ENCODE assay signal across 8 mouse cellular contexts in genomic region chr11:113617132-113617911, GRCm38 (mm10). TPM values are rescaled to one million over a fixed set of nuclear protein-coding genes. Genes with fewer than 3 reads are reported as not detected.
A peak's percentile ranks its signal among the peaks of the same experiment; 100 is the strongest.
DNase-seq lines count a peak whose midpoint lies in the region; ATAC-seq and TF ChIP-seq lines count a peak whose summit lies in the region.

No protein-coding gene starts in this region.

- no peak for TF ChIP-seq POLR2A in CH12.LX (IDR thresholded peaks at IDR 0.05; ENCODE audit: low read depth, low read length)

- in situ Hi-C loops in CH12.LX (cut with MboI; ENCODE audit: low pct_ligation_motif_present, low pct_unique_long_range_greater_than_20kb, low sequenced_read_pairs) = no loop called here

- no peaks in the 10 kb centered on the region for H3K79me2 ChIP-seq in CH12.LX (replicated peaks; ENCODE audit: control insufficient read depth, extremely low read depth, insufficient read depth, poor library complexity, severe bottlenecking)

- ATAC-seq in megakaryocyte progenitor cell, adult 5-6 weeks (replicated peaks; ENCODE audit: poor library complexity) = peak; percentile 72

- peak overlapping the region; percentile 8; the same call in 1 of the 2 replicates for H3K4me2 ChIP-seq in CH12.LX (ENCODE audit: insufficient read depth, low read depth, poor library complexity, severe bottlenecking)

- TF ChIP-seq RAD21 in CH12.LX (IDR thresholded peaks at IDR 0.05; ENCODE audit: low read depth, low read length) = peak; percentile 59

- no peaks in the 10 kb centered on the region for H3K27me3 ChIP-seq in CH12.LX (replicated peaks)

- DNase-seq in adrenal gland, adult (ENCODE audit: inconsistent age in 2 of 2, low spot score in 1 of 2) = peak; percentile 69 to 87
- DNase-seq in adrenal gland, adult 8-10 months = no peak
- DNase-seq in CH12.LX (ENCODE audit: extremely low read depth) = peak; percentile 90
- peak; percentile 36 for DNase-seq in c-Kit-positive CD71-positive TER-119-positive erythroid progenitor cells, embryonic 14.5 days (ENCODE audit: low spot score)
- peak; percentile 58 for DNase-seq in gastrocnemius, adult 2 months
- DNase-seq in layer of hippocampus, adult 9-11 months = peak; percentile 33
- DNase-seq in spleen, postnatal 36 days (ENCODE audit: low spot score in 2 of 2) = peak; percentile 55 to 76

- H3K9me3 ChIP-seq in CH12.LX (replicated peaks; ENCODE audit: low read length) = peaks cover 4% of the 10 kb centered on the region

- dilution Hi-C loops in CH12.LX (cut with MboI; ENCODE audit: extremely low pct_ligation_motif_present, extremely low pct_unique_long_range_greater_than_20kb, low sequenced_read_pairs) = no loop called here

- peaks cover 0 to 10% of the 10 kb centered on the region in 2 experiments; a peak in 3 of 4 replicates for H3K4me1 ChIP-seq in CH12.LX (ENCODE audit: control insufficient read depth in 1 of 2, insufficient read depth in 2 of 2)

- H3K27ac ChIP-seq in CH12.LX (ENCODE audit: insufficient read depth, low read depth) = no peak overlapping the region
- no peak overlapping the region for H3K27ac ChIP-seq in gastrocnemius, adult 2 months

- intact Hi-C loops in gastrocnemius, adult 2 months (cut with DNase I) = loop anchor here (2.0 kb wide), 1 partner anchor 445 kb away; no protein-coding TSS in a partner anchor

- peak; percentile 66 to 89 for TF ChIP-seq CTCF in CH12.LX (conservative IDR thresholded peaks at IDR 0.05 in 1 of 2, IDR thresholded peaks at IDR 0.05 in 1 of 2; ENCODE audit: low read depth in 2 of 2, low read length in 2 of 2)
- peak; percentile 68 for TF ChIP-seq CTCF in gastrocnemius, adult 2 months (IDR thresholded peaks at IDR 0.05)

- no peak overlapping the region for H3K9ac ChIP-seq in CH12.LX (ENCODE audit: insufficient read depth, low read depth)

- H3K36me3 ChIP-seq in CH12.LX (replicated peaks in 1 of 2; ENCODE audit: control insufficient read depth in 1 of 2, insufficient read depth in 1 of 2, low read length in 1 of 2) = no peaks in the 10 kb centered on the region

- H3K4me3 ChIP-seq in CH12.LX (replicated peaks in 1 of 3; ENCODE audit: low read depth in 2 of 3, low read length in 2 of 3, poor library complexity in 1 of 3) = no peak overlapping the region
- H3K4me3 ChIP-seq in gastrocnemius, adult 2 months = no peak overlapping the region

- no peak for TF ChIP-seq EP300 in CH12.LX (IDR thresholded peaks at IDR 0.05; ENCODE audit: low read length)

TF ChIP-seq in CH12.LX, 34 proteins besides CTCF, POLR2A, EP300 and RAD21:
- TF ChIP-seq ELF1 (IDR thresholded peaks at IDR 0.05; ENCODE audit: low read depth, low read length) (0 out of 2 replicates have a peak, but pooled peaks have one; percentile 43), USF2 (conservative IDR thresholded peaks at IDR 0.05; ENCODE audit: low read depth, low read length) (no peak), MXI1 (IDR thresholded peaks at IDR 0.05; ENCODE audit: low read depth, low read length) (no peak), RCOR1 (conservative IDR thresholded peaks at IDR 0.05; ENCODE audit: low read depth, low read length) (no peak), E2F4 (IDR thresholded peaks at IDR 0.05; ENCODE audit: insufficient replicate concordance, low read depth, low read length) (no peak), SIN3A (IDR thresholded peaks at IDR 0.05; ENCODE audit: low read length) (0 out of 2 replicates have a peak, but pooled peaks have one; percentile 13), ZNF384 (IDR thresholded peaks at IDR 0.05; ENCODE audit: low read depth, low read length) (peak; percentile 42), SMC3 (IDR thresholded peaks at IDR 0.05; ENCODE audit: low read depth, low read length) (peak; percentile 84), ZMIZ1 (IDR thresholded peaks at IDR 0.05; ENCODE audit: low read depth, low read length) (no peak), BHLHE40 (IDR thresholded peaks at IDR 0.05; ENCODE audit: low read depth, low read length) (peak; percentile 12; the same call in 1 of the 2 replicates), MAZ (IDR thresholded peaks at IDR 0.05; ENCODE audit: low read depth, low read length) (no peak), MAFK (IDR thresholded peaks at IDR 0.05; ENCODE audit: insufficient replicate concordance, low read length) (no peak), IRF4 (IDR thresholded peaks at IDR 0.05; ENCODE audit: low read depth, low read length) (peak; percentile 26; the same call in 1 of the 2 replicates), MYC (IDR thresholded peaks at IDR 0.05; ENCODE audit: low read depth, low read length) (no peak), USF1 (IDR thresholded peaks at IDR 0.05; ENCODE audit: low read depth, low read length) (no peak), HCFC1 (IDR thresholded peaks at IDR 0.05; ENCODE audit: low read depth, low read length) (no peak), POLR2AphosphoS2 (IDR thresholded peaks at IDR 0.05; ENCODE audit: low read depth, low read length) (no peak)
TF ChIP-seq in CH12.LX: peak in this region for 6.

RNA-seq across cellular contexts. Expression of gene Sstr2, which starts 1.8 kb away (rescaled TPM):
- total RNA-seq in adrenal gland, adult 8-10 months (2022) = 1 to 10 TPM; 1.3 to 6.2 (median 3.7) TPM
- total RNA-seq in CH12.LX (2012; rRNA removed) (not detected in 2 replicates), CH12.LX (2014; rRNA removed) (not detected in 2 replicates)
- not detected in 2 replicates for polyA plus RNA-seq in CH12.LX (2012; ENCODE audit: insufficient read length, low read depth)
- total RNA-seq in gastrocnemius, adult 2 months (2021) = not detected
- total RNA-seq in megakaryocyte progenitor cell, adult 5-6 weeks (2015) = 0.35 and 0.46 TPM in 2 replicates
- total RNA-seq in megakaryocyte progenitor cell, adult 5-6 weeks (2017) = 1.6 TPM in 1 of 2 replicates, not detected in the other

RNA-seq across cellular contexts. Expression of gene Cog1, which starts 31.6 kb away (rescaled TPM):
- total RNA-seq in adrenal gland, adult 8-10 months (2022) = 10 to 100 TPM; 45.5 to 63.0 (median 54.6) TPM
- total RNA-seq in CH12.LX (2012; rRNA removed) = 28.2 and 28.6 TPM in 2 replicates
- 15.4 and 15.8 TPM in 2 replicates for total RNA-seq in CH12.LX (2014; rRNA removed)
- 31.5 and 38.6 TPM in 2 replicates for polyA plus RNA-seq in CH12.LX (2012; ENCODE audit: insufficient read length, low read depth)
- 10 to 100 TPM; 18.5 to 19.1 TPM for total RNA-seq in gastrocnemius, adult 2 months (2021)
- total RNA-seq in megakaryocyte progenitor cell, adult 5-6 weeks (2015) = 26.0 and 29.0 TPM in 2 replicates
- 13.7 and 13.9 TPM in 2 replicates for total RNA-seq in megakaryocyte progenitor cell, adult 5-6 weeks (2017)

RNA-seq across cellular contexts. Expression of gene Slc39a11, which starts 32.6 kb away (rescaled TPM):
- 10 to 100 TPM; 32.5 to 40.2 (median 36.8) TPM for total RNA-seq in adrenal gland, adult 8-10 months (2022)
- total RNA-seq in CH12.LX (2012; rRNA removed) = 52.2 and 54.4 TPM in 2 replicates
- total RNA-seq in CH12.LX (2014; rRNA removed) = 43.2 and 44.9 TPM in 2 replicates
- 51.0 and 53.1 TPM in 2 replicates for polyA plus RNA-seq in CH12.LX (2012; ENCODE audit: insufficient read length, low read depth)
- total RNA-seq in gastrocnemius, adult 2 months (2021) = 1 to 10 TPM; 1.8 to 3.0 TPM
- 25.6 and 30.9 TPM in 2 replicates for total RNA-seq in megakaryocyte progenitor cell, adult 5-6 weeks (2015)
- 30.9 and 32.6 TPM in 2 replicates for total RNA-seq in megakaryocyte progenitor cell, adult 5-6 weeks (2017)

Comparison
In these comparisons a context has a peak if more than half of its experiments do, and no peak if none do; other contexts are left out.
1. RNA of gene Slc39a11, which starts 32.6 kb away (total RNA-seq): 43.2 to 54.4 TPM in CH12.LX, 32.5 to 40.2 TPM in adrenal gland, adult 8-10 months and 25.6 to 32.6 TPM in megakaryocyte progenitor cell, adult 5-6 weeks; 1.8 to 3.0 TPM in gastrocnemius, adult 2 months; every median in the first group is over 4 times any median in the second.